ENCODE assay signal across 10 mouse cellular contexts in the genomic region with DNA sequence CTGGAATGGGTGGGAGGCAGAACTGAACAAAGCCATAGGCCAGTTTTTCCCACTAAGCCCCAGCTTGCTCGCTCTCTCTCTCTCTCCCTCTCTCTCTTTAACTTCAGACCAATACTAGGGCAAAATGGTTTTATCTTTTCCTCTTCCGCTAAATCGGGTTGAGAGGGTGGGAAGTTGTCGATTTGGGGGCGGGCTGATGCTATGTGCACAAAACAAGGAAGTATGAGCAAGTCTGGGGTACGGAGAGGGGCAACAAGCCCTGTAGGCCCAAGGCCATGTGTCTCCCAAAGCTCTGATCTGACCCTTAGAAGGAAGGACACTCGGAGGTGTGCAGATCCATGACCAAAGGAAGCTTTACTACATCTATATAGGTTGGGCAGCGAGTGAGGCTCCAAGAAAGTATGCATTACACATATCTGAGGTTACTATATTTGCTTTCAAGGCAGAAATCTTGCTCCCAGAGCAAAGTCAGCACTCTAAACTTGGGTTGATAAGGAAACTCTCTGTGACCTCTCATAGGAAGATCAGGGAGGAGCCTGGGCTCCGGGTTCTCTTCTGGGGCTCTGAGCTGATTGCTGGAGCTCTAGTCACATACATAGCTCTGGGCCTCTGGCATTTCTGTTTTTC. TPM values are rescaled to one million over a fixed set of nuclear protein-coding genes. Genes with fewer than 3 reads are reported as not detected.
DNase-seq lines count a peak whose midpoint lies in the region; ATAC-seq and TF ChIP-seq lines count a peak whose summit lies in the region.
"Had no signal": no experiment of that assay in that cellular context is flagged by ENCODE, and none has a peak within 500 bp of the region (broad histone marks: within the 10 kb centered on the region; RNA-seq: fewer than 3 reads in every experiment).

No protein-coding gene starts in this region.

- peak overlapping the region; percentile 89 for H3K27ac ChIP-seq in spleen, adult 2 months (ENCODE audit: insufficient read depth, low read length)
- H3K27ac ChIP-seq in liver, embryonic 16.5 days (ENCODE audit: low read length): peak overlapping the region; percentile 57

- H3K4me1 ChIP-seq in spleen, adult 2 months (ENCODE audit: control insufficient read depth, insufficient read depth, insufficient read length): peaks cover 46% of the 10 kb centered on the region
- H3K4me1 ChIP-seq in liver, embryonic 16.5 days (ENCODE audit: control insufficient read depth, low read depth, low read length): peaks cover 24% of the 10 kb centered on the region

- no peak for ATAC-seq in liver, embryonic 16.5 days (ENCODE audit: low read depth)

- H3K9ac ChIP-seq in liver, embryonic 16.5 days (ENCODE audit: low read depth, low read length): no peak overlapping the region

- H3K27me3 ChIP-seq in spleen, adult 2 months (ENCODE audit: control insufficient read depth, insufficient read depth, low read length): no peaks in the 10 kb centered on the region
- H3K27me3 ChIP-seq in liver, embryonic 16.5 days (ENCODE audit: control insufficient read depth, insufficient read depth, low read depth, low read length): peaks cover 16% of the 10 kb centered on the region

- H3K4me2 ChIP-seq in liver, embryonic 16.5 days (ENCODE audit: low read depth, low read length): no peak overlapping the region

- peak overlapping the region; percentile 21; the same call in 1 of the 2 replicates for H3K4me3 ChIP-seq in spleen, adult 2 months (ENCODE audit: extremely low read depth, insufficient read depth, insufficient read length)
- H3K4me3 ChIP-seq in liver, embryonic 16.5 days (ENCODE audit: low read depth, low read length): no peak overlapping the region

- peak; percentile 41 for DNase-seq in cerebellum, adult 9-10 months
- DNase-seq in cerebellum, postnatal 14 days: no peak
- DNase-seq in spleen, adult 2 months (ENCODE audit: low read depth in 1 of 2, low spot score in 2 of 2): peak in 1 of 2 experiments; percentile 54
- no peak for DNase-seq in spleen, adult 12 weeks (ENCODE audit: low spot score)
- DNase-seq in thymus, postnatal 36 days: peak; percentile 61 to 73
- no peak for DNase-seq in neural tube, embryonic 10.5 days (ENCODE audit: extremely low spot score, low spot score)
- no peak for DNase-seq in layer of hippocampus, adult 18-20 months (ENCODE audit: low spot score in 2 of 2)

- WGBS in spleen, adult 2 months: 22% methylated on average over 9 of the region's 9 CpGs
- 17% methylated on average over 9 of the region's 9 CpGs for whole genome bisulfite sequencing in liver, embryonic 16.5 days (ENCODE audit: insufficient replicate concordance)

- no peaks in the 10 kb centered on the region for H3K36me3 ChIP-seq in spleen, adult 2 months (ENCODE audit: control insufficient read depth, insufficient read depth, low read length)
- H3K36me3 ChIP-seq in liver, embryonic 16.5 days (ENCODE audit: control insufficient read depth, insufficient read depth): no peaks in the 10 kb centered on the region

- TF ChIP-seq CTCF in spleen, adult 2 months (IDR thresholded peaks at IDR 0.05; ENCODE audit: extremely low read depth, insufficient read depth, insufficient read length, insufficient replicate concordance): no peak

- H3K9me3 ChIP-seq in liver, embryonic 16.5 days (replicated peaks; ENCODE audit: control insufficient read depth, low read length): no peaks in the 10 kb centered on the region

- peak; percentile 2; the same call in 1 of the 2 replicates for TF ChIP-seq POLR2A in spleen, adult 2 months (IDR thresholded peaks at IDR 0.05; ENCODE audit: low read depth, low read length)

RNA-seq across cellular contexts. Expression of a gene that starts 1.4 kb away (rescaled TPM):
- 51.5 and 63.7 TPM in 2 replicates for polyA plus RNA-seq in spleen, adult 2 months (2012; rRNA removed)
- polyA plus RNA-seq in liver, embryonic 16.5 days (2015; fragmentation: Nextera tagmentation; extraction: Ambion mirVana): 78.8 and 88.7 TPM in 2 replicates
- 10 to 100 TPM; 66.9 to 70.4 TPM for total RNA-seq in layer of hippocampus, adult 18-20 months (2021)

RNA-seq across cellular contexts. Expression of a gene that starts 25.6 kb away (rescaled TPM):
- 16.3 and 16.5 TPM in 2 replicates for polyA plus RNA-seq in spleen, adult 2 months (2012; rRNA removed)
- polyA plus RNA-seq in liver, embryonic 16.5 days (2015; fragmentation: Nextera tagmentation; extraction: Ambion mirVana): 5.9 and 6.4 TPM in 2 replicates
- total RNA-seq in layer of hippocampus, adult 18-20 months (2021): 10 to 100 TPM; 16.7 to 17.7 TPM

RNA-seq across cellular contexts. Expression of a gene that starts 26.0 kb away (rescaled TPM):
- 12.3 and 12.5 TPM in 2 replicates for polyA plus RNA-seq in spleen, adult 2 months (2012; rRNA removed)
- 12.7 TPM in 2 replicates for polyA plus RNA-seq in liver, embryonic 16.5 days (2015; fragmentation: Nextera tagmentation; extraction: Ambion mirVana)
- total RNA-seq in layer of hippocampus, adult 18-20 months (2021): 10 to 100 TPM; 24.2 to 26.0 TPM

RNA-seq across cellular contexts. Expression of a gene that starts 27.9 kb away (rescaled TPM):
- polyA plus RNA-seq in spleen, adult 2 months (2012; rRNA removed): 24.7 and 31.4 TPM in 2 replicates
- 4.0 and 5.5 TPM in 2 replicates for polyA plus RNA-seq in liver, embryonic 16.5 days (2015; fragmentation: Nextera tagmentation; extraction: Ambion mirVana)
- under 1 TPM; 0.45 to 0.51 TPM for total RNA-seq in layer of hippocampus, adult 18-20 months (2021)
- polyA plus RNA-seq: embryonic facial prominence, embryonic 11.5 days; myocyte had no signal

Comparison
In these comparisons a context has a peak if more than half of its experiments do, and no peak if none do; other contexts are left out.
1. DNase-seq: peak in cerebellum, adult 9-10 months (single experiment) and thymus, postnatal 36 days (2 of 2); none in cerebellum, postnatal 14 days (0 of 2), spleen, adult 12 weeks (single experiment), neural tube, embryonic 10.5 days (single experiment) and layer of hippocampus, adult 18-20 months (0 of 2).